Mouse (Mus musculus): Measurements from ENCODE around the gene Gpr19. TPM values are rescaled to one million over a fixed set of nuclear protein-coding genes. Genes with fewer than 3 reads are reported as not detected.

Gpr19 gene
- polyA plus RNA-seq, 1 experiment: 6.7 TPM

DNA sequence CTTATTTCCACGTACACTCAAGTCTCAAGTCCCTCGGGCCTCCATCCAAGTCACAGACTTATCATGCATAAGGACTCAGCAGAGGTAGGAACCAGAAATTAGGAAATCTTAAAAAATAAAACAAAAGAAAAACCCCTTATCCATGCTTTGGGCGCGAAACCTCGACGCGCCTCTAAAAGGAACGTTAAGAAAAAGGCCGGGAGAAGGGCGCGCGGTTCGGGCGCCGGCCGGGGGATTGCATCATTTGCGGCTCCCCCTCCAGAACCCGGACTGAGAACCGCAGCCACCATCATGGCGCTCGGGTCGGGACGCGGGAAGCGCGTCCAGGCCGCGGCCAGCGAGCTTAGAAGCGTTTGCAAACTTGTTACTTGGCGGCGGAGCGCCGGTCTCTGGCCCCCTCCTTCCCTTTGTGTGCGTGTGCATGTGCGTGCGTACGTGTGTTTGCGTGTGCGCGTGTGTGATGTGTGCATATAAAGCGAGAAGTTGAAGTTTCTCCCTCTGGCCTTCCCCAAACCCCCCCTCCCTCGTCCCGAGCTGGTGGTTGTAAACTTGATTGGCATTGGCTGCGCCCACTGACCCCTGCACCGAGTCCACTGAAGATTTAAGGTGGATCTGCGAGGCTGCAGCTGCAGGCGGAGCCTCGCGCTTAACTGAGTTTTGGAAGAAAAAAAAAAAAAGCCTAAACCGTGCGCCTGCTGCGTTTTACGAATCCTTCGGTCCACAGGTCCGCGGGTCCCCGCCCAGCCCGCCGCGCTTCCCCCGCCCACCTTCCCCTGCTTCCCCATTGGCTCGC is 29.9 kb upstream of the Gpr19 start:
- peak overlapping the region; percentile 98 for H3K27ac ChIP-seq (ENCODE audit: insufficient read depth, low read depth, low read length)
- WGBS: under 1% methylated on average over 63 of the region's 63 CpGs
- H3K27me3 ChIP-seq (ENCODE audit: control insufficient read depth, insufficient read depth, low read length): no peaks in the 10 kb centered on the region
- peaks cover 3% of the 10 kb centered on the region; the same call in 1 of the 2 replicates for H3K36me3 ChIP-seq (ENCODE audit: control insufficient read depth, insufficient read depth, low read length)
- peaks cover 2% of the 10 kb centered on the region; the same call in 1 of the 2 replicates for H3K4me1 ChIP-seq (ENCODE audit: control insufficient read depth, insufficient read depth, insufficient read length, low read length)
- H3K4me3 ChIP-seq (ENCODE audit: low read depth, low read length): peak overlapping the region; percentile 90
- no peak for TF ChIP-seq POLR2A (IDR thresholded peaks at IDR 0.05; ENCODE audit: low read depth, low read length)
- no peak for TF ChIP-seq CTCF (IDR thresholded peaks at IDR 0.05; ENCODE audit: extremely low read depth, insufficient read length, insufficient replicate concordance, low read depth, low read length)

DNA sequence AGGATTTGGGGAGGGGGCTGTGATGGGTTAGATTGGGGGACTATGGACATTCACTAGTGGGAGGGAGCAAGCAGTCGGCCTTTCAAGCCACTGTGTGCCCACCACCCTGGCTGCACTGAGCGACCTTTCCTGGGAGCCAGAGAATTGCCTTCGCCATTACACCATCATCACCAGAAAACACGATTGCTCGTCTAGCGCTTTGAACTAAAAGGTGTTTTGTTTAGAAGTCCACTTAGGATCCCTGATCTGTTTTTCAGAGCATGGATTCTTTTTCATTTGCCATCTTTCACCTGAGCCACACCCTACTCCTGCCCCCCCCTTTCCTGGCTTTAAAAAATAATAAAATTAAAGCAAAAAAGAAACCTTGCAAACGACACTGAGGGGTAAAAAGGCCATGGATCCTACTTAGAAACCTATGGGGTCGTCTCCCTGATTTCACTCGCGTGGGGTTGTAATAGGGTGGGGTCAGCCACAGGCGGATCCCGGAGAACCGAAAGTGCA is 29.3 kb upstream of the Gpr19 start:
- Histone ChIP-seq H3K36me3 (ENCODE audit: control insufficient read depth, insufficient read depth, low read length) (peaks cover 4% of the 10 kb centered on the region; the same call in 1 of the 2 replicates), H3K27ac (ENCODE audit: insufficient read depth, low read depth, low read length) (peak overlapping the region; percentile 98), H3K27me3 (ENCODE audit: control insufficient read depth, insufficient read depth, low read length) (no peaks in the 10 kb centered on the region), H3K4me1 (ENCODE audit: control insufficient read depth, insufficient read depth, insufficient read length, low read length) (peaks cover 2% of the 10 kb centered on the region; the same call in 1 of the 2 replicates), H3K4me3 (ENCODE audit: low read depth, low read length) (peak overlapping the region; percentile 90)
- under 1% methylated on average over 13 of the region's 13 CpGs for WGBS
- TF ChIP-seq POLR2A (IDR thresholded peaks at IDR 0.05; ENCODE audit: low read depth, low read length): no peak

DNA sequence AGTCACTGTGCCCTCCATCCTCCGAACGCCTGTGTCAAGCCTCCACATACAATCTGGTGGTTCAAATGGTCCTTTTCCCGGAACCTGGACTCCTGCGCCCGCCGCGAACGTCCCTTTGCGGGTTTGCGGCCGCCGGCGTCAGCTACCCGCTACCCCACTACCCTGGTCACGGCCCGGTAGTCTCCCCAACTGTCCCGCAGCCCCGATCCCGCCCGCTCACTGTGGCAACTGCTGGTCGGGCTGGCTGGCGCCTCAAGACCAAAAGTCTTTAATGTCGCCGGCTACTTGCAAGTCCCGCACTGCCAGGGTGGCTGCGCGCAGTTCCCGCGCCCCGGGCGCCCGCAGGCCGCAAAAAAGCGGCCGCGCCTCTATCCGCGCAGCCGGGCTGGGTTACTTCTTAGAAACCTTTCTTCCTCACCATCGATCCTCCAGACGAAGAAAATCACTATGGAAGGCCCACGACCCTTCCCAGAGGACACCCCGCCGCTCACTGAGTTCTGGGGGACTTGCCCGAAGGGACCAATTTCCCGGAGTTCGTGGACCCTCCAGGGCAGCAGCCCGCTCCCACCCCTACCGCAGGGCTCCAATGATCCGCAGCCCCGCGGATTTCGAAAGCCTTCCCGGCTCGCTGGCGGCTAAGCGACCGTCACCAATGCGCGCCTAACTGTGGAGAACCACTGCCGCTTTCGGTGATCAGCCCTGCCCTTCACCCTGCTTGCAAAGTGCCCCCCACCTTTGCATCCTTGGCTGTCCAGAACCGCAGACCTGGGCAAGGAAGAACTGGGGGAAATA is 28.6 kb upstream of the Gpr19 start:
- TF ChIP-seq POLR2A (IDR thresholded peaks at IDR 0.05; ENCODE audit: low read depth, low read length): no peak; the same call in 1 of the 2 replicates
- no peak for TF ChIP-seq CTCF (IDR thresholded peaks at IDR 0.05; ENCODE audit: extremely low read depth, insufficient read length, insufficient replicate concordance, low read depth, low read length)
- WGBS: under 1% methylated on average over 63 of the region's 63 CpGs

DNA sequence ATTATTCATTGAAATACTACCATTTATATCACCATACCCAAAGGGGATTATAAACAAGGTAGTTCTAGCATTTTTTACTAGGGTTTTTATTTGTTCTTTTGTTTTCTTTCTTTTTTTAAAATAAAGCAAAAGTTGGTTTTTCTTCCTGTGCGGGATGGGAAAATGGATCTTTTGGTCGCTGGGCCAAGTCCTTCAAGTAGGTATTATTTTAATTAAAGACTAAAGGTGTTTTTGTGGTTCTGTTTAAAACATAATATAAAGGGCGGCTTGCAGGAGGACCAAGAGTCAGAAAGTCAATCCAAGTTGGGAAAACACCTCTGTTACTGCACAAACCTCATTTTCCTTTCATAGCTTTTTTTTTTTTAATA is 27.9 kb upstream of the Gpr19 start:
- Histone ChIP-seq H3K4me3 (ENCODE audit: low read depth, low read length) (peak overlapping the region; percentile 90), H3K36me3 (ENCODE audit: control insufficient read depth, insufficient read depth, low read length) (peaks cover 8% of the 10 kb centered on the region), H3K27me3 (ENCODE audit: control insufficient read depth, insufficient read depth, low read length) (no peaks in the 10 kb centered on the region), H3K4me1 (ENCODE audit: control insufficient read depth, insufficient read depth, insufficient read length, low read length) (peaks cover 2% of the 10 kb centered on the region; the same call in 1 of the 2 replicates), H3K27ac (ENCODE audit: insufficient read depth, low read depth, low read length) (peak overlapping the region; percentile 98)
- TF ChIP-seq POLR2A (IDR thresholded peaks at IDR 0.05; ENCODE audit: low read depth, low read length) (no peak), CTCF (IDR thresholded peaks at IDR 0.05; ENCODE audit: extremely low read depth, insufficient read length, insufficient replicate concordance, low read depth, low read length) (no peak)
- WGBS: 18% methylated on average over 3 of the region's 3 CpGs

More for the DNA sequence above, 28.6 kb upstream of the Gpr19 start:
- Histone ChIP-seq H3K36me3 (ENCODE audit: control insufficient read depth, insufficient read depth, low read length) (peaks cover 6% of the 10 kb centered on the region), H3K27ac (ENCODE audit: insufficient read depth, low read depth, low read length) (peak overlapping the region; percentile 98), H3K4me3 (ENCODE audit: low read depth, low read length) (peak overlapping the region; percentile 90), H3K27me3 (ENCODE audit: control insufficient read depth, insufficient read depth, low read length) (no peaks in the 10 kb centered on the region), H3K4me1 (ENCODE audit: control insufficient read depth, insufficient read depth, insufficient read length, low read length) (peaks cover 2% of the 10 kb centered on the region; the same call in 1 of the 2 replicates)

DNA sequence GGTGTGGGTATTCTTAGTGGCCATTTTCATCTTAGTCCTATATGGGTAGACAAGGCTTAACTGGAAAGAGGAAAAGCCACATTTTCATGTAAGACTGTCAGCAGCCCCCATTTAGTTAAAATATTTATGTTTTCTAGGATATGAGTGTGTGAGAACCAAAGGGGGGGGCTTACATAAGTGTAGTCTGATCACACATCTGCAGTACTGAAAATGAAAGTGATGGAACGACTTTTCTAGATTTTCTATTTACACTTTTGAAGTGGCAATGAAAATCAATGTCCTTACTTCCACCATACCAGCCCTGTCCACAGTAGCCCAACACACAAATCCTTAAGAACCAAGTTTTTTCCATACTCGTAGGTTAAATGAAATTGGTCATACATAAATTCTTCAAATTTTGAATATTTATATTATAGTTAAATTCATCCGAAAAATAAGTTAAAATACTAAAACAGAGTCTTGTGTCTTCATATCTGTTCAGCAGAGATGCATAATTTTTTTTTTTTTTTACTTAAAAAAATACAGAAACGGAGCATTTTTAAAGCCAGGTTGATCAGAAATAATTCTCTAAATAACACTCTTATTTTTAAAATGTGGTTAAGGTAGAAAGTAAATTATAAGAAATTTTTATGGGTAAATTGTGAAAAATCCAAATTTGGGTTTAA is 27.4 kb upstream of the Gpr19 start:
- TF ChIP-seq CTCF (IDR thresholded peaks at IDR 0.05; ENCODE audit: extremely low read depth, insufficient read length, insufficient replicate concordance, low read depth, low read length) (no peak), POLR2A (IDR thresholded peaks at IDR 0.05; ENCODE audit: low read depth, low read length) (no peak)
- Histone ChIP-seq H3K36me3 (ENCODE audit: control insufficient read depth, insufficient read depth, low read length) (peaks cover 8% of the 10 kb centered on the region), H3K4me1 (ENCODE audit: control insufficient read depth, insufficient read depth, insufficient read length, low read length) (peaks cover 2% of the 10 kb centered on the region; the same call in 1 of the 2 replicates), H3K27ac (ENCODE audit: insufficient read depth, low read depth, low read length) (no peak overlapping the region), H3K4me3 (ENCODE audit: low read depth, low read length) (no peak overlapping the region), H3K27me3 (ENCODE audit: control insufficient read depth, insufficient read depth, low read length) (no peaks in the 10 kb centered on the region)
- 27% methylated on average over 4 of the region's 4 CpGs for WGBS

DNA sequence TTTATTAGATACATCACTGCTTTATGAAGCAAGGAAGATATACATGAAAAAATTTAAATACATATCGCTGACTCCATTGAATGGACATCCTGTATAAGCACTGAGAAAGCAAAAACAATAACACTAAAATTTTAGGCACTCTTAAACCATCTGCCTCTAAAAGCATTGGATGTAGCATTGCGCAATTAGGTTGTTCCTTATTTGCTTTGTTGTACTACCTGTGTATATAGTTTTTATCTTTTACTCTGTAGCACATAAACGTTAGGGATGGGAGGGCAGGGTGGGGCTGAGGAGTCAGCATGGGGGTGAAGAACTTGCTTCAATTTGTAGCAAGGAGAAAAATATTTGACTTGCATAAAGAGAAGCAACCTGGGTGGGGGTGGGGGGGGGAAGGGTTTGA is 25.9 kb upstream of the Gpr19 start:
- 25% methylated on average over 3 of the region's 3 CpGs for WGBS
- TF ChIP-seq POLR2A (IDR thresholded peaks at IDR 0.05; ENCODE audit: low read depth, low read length) (no peak), CTCF (IDR thresholded peaks at IDR 0.05; ENCODE audit: extremely low read depth, insufficient read length, insufficient replicate concordance, low read depth, low read length) (no peak)
- no peak overlapping the region for H3K27ac ChIP-seq (ENCODE audit: insufficient read depth, low read depth, low read length)
- peaks cover 8% of the 10 kb centered on the region for H3K36me3 ChIP-seq (ENCODE audit: control insufficient read depth, insufficient read depth, low read length)
- no peaks in the 10 kb centered on the region for H3K27me3 ChIP-seq (ENCODE audit: control insufficient read depth, insufficient read depth, low read length)
- no peaks in the 10 kb centered on the region; the same call in 1 of the 2 replicates for H3K4me1 ChIP-seq (ENCODE audit: control insufficient read depth, insufficient read depth, insufficient read length, low read length)
- H3K4me3 ChIP-seq (ENCODE audit: low read depth, low read length): no peak overlapping the region

Measured in small intestine, adult 2 months (tissue).